Mouse (Mus musculus) liver, embryonic 11.5 days (tissue): ENCODE data around the gene A830018L16Rik. TPM values are rescaled to one million over a fixed set of nuclear protein-coding genes. Genes with fewer than 3 reads are reported as not detected.
"Not testable (repeated sequence)": the region's sequence is repeated elsewhere in the genome, so short reads cannot be mapped to it uniquely, and the experiment has no call there.

Experiments
- ATAC-seq: fragments of 200-750 bp; cut with Nextera tagmentation; replicated peaks from 2 replicates; pipeline ENCODE4 v1.8.0; 2017; ENCODE audit warnings: moderate number of reproducible peaks, mild to moderate bottlenecking, moderate TSS enrichment, moderate library complexity; ENCODE audit not compliant: low FRiP score
- DNase-seq: peaks from one replicate; pipeline ENCODE4 v3.0.0-alpha.2; 2017; ENCODE audit warnings: low spot score
- H3K27ac ChIP-seq: fragments of 300-500 bp; sonication (generic); 2 replicates; pipeline ENCODE4 v1.5.1; 2014; ENCODE audit warnings: mild to moderate bottlenecking, low read depth, low read length, control low read depth
- H3K27me3 ChIP-seq: fragments of 300-500 bp; sonication (generic); replicated peaks from 2 replicates; pipeline ENCODE4 v1.6.1; 2014; ENCODE audit warnings: low read length, mixed read lengths; ENCODE audit not compliant: control insufficient read depth, insufficient read depth
- H3K36me3 ChIP-seq: fragments of 300-500 bp; sonication (generic); 2 replicates; pipeline ENCODE4 v1.6.1; 2014; ENCODE audit warnings: mild to moderate bottlenecking, low read length, moderate library complexity, mixed read lengths; ENCODE audit not compliant: control insufficient read depth, insufficient read depth
- H3K4me1 ChIP-seq: fragments of 300-500 bp; sonication (generic); replicated peaks from 2 replicates; pipeline ENCODE4 v1.6.1; 2014; ENCODE audit warnings: low read length, mixed read lengths; ENCODE audit not compliant: control insufficient read depth, insufficient read depth
- H3K4me2 ChIP-seq: fragments of 300-500 bp; sonication (generic); 2 replicates; pipeline ENCODE4 v1.6.1; 2014; ENCODE audit warnings: mild to moderate bottlenecking, control low read depth, moderate library complexity
- H3K4me3 ChIP-seq: fragments of 300-500 bp; sonication (generic); 2 replicates; pipeline ENCODE4 v1.5.1; 2014; ENCODE audit warnings: low read depth, low read length, control low read depth
- H3K9ac ChIP-seq: fragments of 300-500 bp; sonication (generic); 2 replicates; pipeline ENCODE4 v1.6.1; 2014; ENCODE audit warnings: low read depth, low read length, control low read depth
- H3K9me3 ChIP-seq: fragments of 300-500 bp; sonication (generic); 2 replicates; pipeline ENCODE4 v1.6.1; 2016; ENCODE audit warnings: low read length, inconsistent platforms, mixed read lengths; ENCODE audit not compliant: control insufficient read depth
- WGBS: fragments of 180-500 bp; shearing (Covaris S2); extraction: QIAGEN DNeasy Blood & Tissue Kit; methylation state at CpG from one replicate; pipeline ENCODE4 v1.1.7; 2014; 5-methylcytosine and 5-hydroxymethylcytosine counted together
- polyA plus RNA-seq: library from polyadenylated mRNA; unstranded; fragments of >200 nt; fragmentation: Nextera tagmentation; extraction: Ambion mirVana; gene quantifications from 2 replicates; pipeline ENCODE4 v1.2.1, GENCODE M21; 2014

Gene A830018L16Rik
- polyA plus RNA-seq, 1 experiment from 2014 or later, result 0.22 TPM

DNA sequence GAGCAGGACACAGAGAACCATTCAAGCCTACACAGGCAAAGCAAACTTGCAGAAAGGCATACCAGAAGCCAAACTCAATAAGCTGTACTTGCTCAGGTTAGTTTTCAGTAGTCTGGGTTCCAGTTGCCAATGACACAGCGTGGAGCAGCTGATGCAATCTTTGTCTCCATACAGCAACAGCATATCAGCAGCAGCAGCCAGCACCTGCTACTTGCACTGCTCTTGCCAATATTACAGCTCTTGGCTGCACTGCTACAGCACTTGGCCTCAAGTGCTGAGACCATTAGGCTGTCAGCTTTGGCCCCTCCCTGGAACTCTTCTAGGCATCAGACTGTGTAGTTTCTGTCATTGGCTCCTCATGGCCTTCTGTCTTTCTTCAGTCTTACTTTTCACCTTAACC lies 44.4 kb downstream of the A830018L16Rik start:
- DNase-seq, result no peak

DNA sequence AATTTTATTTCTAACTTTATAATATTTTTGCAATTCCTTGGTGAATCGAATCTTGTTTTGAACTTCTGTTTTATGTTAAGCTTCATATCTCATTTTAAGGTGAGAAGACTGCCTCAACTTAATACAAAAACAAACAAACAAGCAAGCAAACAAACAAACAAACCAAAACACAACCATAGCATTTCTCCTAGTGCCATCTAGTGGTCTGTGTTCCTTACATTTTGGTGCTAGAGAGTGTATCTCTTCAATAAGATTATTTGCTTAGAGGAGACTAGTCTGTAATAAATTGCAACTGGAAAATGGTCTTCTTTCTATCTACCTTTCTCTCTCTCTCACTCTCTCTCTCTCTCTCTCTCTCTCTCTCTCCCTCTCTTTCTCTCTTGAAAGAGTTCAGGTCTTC lies 52.4 kb downstream of the A830018L16Rik start:
- ATAC-seq, result no peak
- no peaks in the 10 kb centered on the region for H3K9me3 ChIP-seq

More for the DNA sequence above, 44.4 kb downstream of the A830018L16Rik start:
- H3K9ac ChIP-seq, result no peak overlapping the region
- no peak overlapping the region for H3K4me2 ChIP-seq
- WGBS, result 80% methylated on average over 1 of the region's 1 CpGs
- H3K27ac ChIP-seq, result no peak overlapping the region
- H3K27me3 ChIP-seq, result no peaks in the 10 kb centered on the region
- H3K9me3 ChIP-seq, result no peaks in the 10 kb centered on the region
- H3K4me3 ChIP-seq, result no peak overlapping the region
- no peak for ATAC-seq
- no peaks in the 10 kb centered on the region for H3K4me1 ChIP-seq
- no peaks in the 10 kb centered on the region for H3K36me3 ChIP-seq

DNA sequence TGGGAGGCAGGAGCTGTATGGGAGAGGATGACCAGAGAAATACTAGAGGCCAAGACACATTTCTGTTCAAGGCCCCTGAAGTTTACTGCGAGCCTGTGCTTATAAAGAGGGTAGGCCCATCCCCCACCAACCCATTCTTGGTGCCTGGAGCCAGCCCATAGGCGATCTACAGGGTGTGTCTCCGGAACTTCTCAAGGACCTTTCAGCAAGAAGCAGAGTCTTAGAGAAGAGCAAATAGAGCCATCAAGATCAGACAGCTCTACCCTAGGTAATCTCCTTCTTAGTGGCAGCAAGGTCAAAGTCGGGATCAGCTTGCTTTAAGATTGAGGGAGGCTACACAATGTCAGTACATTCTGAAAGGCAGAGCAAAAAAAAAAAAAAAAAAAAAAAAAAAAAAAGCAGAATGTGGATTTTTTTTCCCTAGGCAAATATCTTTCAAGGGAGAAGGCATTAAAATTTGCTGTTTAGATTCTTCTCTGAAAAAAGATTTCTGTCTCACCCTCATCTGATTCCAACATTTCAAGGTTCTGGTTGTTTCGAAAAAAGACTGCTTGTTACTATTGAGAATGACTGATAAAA lies 53.2 kb downstream of the A830018L16Rik start:
- 55% methylated on average over 5 of the region's 5 CpGs for WGBS
- H3K4me3 ChIP-seq, result no peak overlapping the region
- H3K9me3 ChIP-seq, result no peaks in the 10 kb centered on the region
- H3K9ac ChIP-seq, result no peak overlapping the region
- no peaks in the 10 kb centered on the region for H3K36me3 ChIP-seq
- H3K27ac ChIP-seq, result no peak overlapping the region
- no peaks in the 10 kb centered on the region for H3K27me3 ChIP-seq
- H3K4me1 ChIP-seq, result no peaks in the 10 kb centered on the region
- no peak for ATAC-seq
- no peak overlapping the region for H3K4me2 ChIP-seq
- DNase-seq, result no peak

More for the DNA sequence above, 52.4 kb downstream of the A830018L16Rik start:
- no peak for DNase-seq
- 51% methylated on average over 1 of the region's 1 CpGs for WGBS
- H3K4me2 ChIP-seq, result no peak overlapping the region
- H3K36me3 ChIP-seq, result no peaks in the 10 kb centered on the region
- H3K4me3 ChIP-seq, result no peak overlapping the region
- H3K27ac ChIP-seq, result no peak overlapping the region
- no peaks in the 10 kb centered on the region for H3K27me3 ChIP-seq
- H3K9ac ChIP-seq, result no peak overlapping the region
- no peaks in the 10 kb centered on the region for H3K4me1 ChIP-seq

DNA sequence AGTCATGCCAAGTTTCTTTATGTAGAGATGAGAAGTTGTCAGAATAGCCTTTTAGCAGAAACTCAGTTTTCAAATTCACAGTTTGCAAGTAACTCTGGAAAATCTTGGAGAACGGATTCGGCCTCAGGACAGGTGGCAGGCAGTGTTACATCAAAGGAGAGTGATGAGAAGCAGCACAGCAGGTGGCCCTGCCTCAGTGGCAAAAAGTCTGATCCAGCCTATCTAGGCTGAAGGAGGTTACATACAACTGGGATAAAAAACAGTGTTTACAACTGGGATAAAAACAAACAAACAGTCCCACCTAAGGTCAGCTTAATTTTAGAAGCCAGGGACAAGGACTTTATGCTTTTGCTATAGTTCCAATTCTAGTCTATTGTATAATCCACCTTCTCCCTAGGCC lies 79.0 kb downstream of the A830018L16Rik start:
- DNase-seq (no peak), ATAC-seq (no peak)
- Histone ChIP-seq H3K4me1 (no peaks in the 10 kb centered on the region), H3K4me2 (no peak overlapping the region), H3K9me3 (no peaks in the 10 kb centered on the region), H3K36me3 (no peaks in the 10 kb centered on the region), H3K27me3 (no peaks in the 10 kb centered on the region), H3K27ac (no peak overlapping the region), H3K9ac (no peak overlapping the region), H3K4me3 (no peak overlapping the region)
- 72% methylated on average over 2 of the region's 2 CpGs for WGBS

DNA sequence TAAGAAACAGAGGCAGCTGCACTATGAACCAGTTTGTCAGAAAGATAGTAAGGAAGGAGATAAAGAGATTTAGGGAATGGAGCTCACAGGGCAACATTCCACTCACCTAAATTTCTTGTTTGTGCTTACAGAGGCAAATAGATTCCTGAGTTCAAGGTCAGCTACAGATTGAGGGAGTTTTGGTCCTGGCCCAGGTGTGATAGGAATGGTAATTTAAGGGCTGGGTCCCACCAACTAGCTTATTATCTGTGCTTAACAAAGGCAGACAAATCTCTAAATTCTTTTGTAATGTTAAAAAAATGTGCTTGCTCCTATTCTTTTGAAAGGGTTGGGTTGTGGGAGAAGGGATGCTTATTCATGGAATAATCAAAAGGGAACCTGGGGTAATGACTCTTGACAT lies 87.7 kb downstream of the A830018L16Rik start:
- H3K9ac ChIP-seq, result no peak overlapping the region
- H3K4me3 ChIP-seq, result no peak overlapping the region
- no peaks in the 10 kb centered on the region for H3K36me3 ChIP-seq
- H3K27ac ChIP-seq, result no peak overlapping the region
- DNase-seq (no peak), ATAC-seq (no peak)
- H3K4me2 ChIP-seq, result no peak overlapping the region
- H3K27me3 ChIP-seq, result no peaks in the 10 kb centered on the region
- H3K4me1 ChIP-seq, result no peaks in the 10 kb centered on the region
- H3K9me3 ChIP-seq, result no peaks in the 10 kb centered on the region

DNA sequence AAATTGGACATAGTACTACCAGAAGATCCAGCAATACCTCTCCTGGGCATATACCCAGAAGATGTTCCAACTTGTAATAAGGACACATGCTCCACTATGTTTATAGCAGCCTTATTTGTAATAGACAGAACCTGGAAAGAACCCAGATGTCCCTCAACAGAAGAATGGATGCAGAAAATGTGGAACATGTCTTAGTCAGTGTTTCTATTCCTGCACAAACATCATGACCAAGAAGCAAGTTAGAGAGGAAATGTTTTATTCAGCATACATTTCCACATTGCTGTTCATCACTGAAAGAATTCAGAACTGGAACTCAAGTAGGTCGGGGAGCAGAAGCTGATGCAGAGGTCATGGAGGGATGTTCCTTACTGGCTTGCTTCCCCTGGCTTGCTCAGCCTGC lies 135.9 kb downstream of the A830018L16Rik start:
- not testable (repeated sequence) for H3K27me3 ChIP-seq, ATAC-seq, H3K4me3 ChIP-seq, H3K4me2 ChIP-seq, H3K27ac ChIP-seq, H3K4me1 ChIP-seq, H3K9me3 ChIP-seq, DNase-seq, H3K36me3 ChIP-seq, H3K9ac ChIP-seq
- 67% methylated on average over 1 of the region's 1 CpGs for WGBS

DNA sequence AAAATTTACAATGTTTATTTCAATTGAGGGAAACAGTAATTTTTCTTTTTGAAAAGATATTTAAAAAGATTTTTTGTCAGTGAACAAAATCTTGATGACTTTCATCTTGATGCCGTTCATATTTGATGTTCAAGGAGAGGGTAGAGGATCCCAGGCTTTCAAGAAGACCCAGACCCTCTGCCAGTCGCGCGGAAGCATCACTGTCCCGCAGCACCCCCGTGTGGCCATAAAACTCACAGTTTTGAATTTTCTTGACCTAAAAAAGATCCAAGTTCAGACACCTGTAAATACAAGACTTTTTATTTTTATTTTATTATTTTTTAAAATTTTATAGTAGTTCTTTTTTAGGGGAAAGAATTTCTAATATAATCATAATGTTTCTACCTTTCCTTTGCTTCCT lies 151.4 kb downstream of the A830018L16Rik start:
- ATAC-seq (no peak), DNase-seq (no peak)
- Histone ChIP-seq H3K36me3 (no peaks in the 10 kb centered on the region), H3K9ac (no peak overlapping the region), H3K27me3 (no peaks in the 10 kb centered on the region), H3K4me2 (no peak overlapping the region), H3K27ac (no peak overlapping the region), H3K4me3 (no peak overlapping the region), H3K9me3 (no peaks in the 10 kb centered on the region), H3K4me1 (no peaks in the 10 kb centered on the region)
- 8% methylated on average over 6 of the region's 6 CpGs for WGBS

DNA sequence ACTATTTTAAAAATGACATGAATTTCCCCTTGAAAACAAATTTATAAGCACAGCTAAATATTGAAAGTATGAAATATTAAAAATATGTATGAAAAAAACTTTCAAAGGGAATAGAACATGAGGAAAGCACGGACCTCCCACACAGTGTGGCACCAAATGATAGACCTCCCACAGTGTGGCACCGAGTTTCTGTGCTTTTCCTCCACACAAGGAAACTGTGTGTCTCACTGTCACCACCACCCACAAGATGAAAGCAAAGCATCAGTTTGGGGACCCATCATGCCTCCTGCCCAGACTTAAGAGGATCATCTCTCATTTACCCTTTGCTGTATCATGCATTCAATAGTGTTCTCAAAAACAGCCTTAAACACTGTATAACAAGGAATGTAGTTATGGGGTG lies 152.8 kb downstream of the A830018L16Rik start:
- 62% methylated on average over 2 of the region's 2 CpGs for WGBS
- no peak for DNase-seq
- Histone ChIP-seq H3K36me3 (no peaks in the 10 kb centered on the region), H3K4me2 (no peak overlapping the region), H3K4me1 (no peaks in the 10 kb centered on the region), H3K27me3 (no peaks in the 10 kb centered on the region), H3K4me3 (no peak overlapping the region), H3K27ac (no peak overlapping the region), H3K9ac (no peak overlapping the region), H3K9me3 (no peaks in the 10 kb centered on the region)
- ATAC-seq, result no peak

DNA sequence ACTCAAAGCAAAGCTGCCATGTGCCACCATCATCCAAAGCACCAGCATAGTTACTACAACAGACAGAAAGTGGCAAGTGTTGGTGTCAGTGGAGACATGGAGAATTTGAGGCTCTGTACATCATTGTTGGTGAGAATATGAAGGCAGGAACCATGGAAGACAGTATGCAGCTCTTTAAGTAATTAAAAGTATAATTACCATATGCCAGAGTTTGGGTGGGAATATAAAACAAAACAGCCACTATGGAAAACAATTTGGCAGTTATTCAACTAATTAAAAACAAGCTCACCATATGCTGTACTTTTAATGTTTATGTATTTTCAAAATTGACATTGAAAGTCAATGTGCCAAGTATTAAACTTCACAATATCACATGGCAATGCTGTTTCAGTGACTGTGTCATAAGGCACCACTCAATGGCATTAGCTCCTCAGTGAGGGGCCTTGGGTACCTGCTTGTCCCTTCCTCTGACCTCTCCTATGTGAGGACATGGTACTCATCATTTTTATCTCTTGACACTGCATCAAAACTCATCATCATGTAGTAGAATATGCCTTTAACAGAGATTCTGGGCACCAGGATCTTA lies 153.5 kb downstream of the A830018L16Rik start:
- Histone ChIP-seq H3K9me3 (no peaks in the 10 kb centered on the region), H3K27ac (no peak overlapping the region), H3K27me3 (no peaks in the 10 kb centered on the region), H3K9ac (no peak overlapping the region), H3K4me2 (no peak overlapping the region), H3K4me1 (no peaks in the 10 kb centered on the region), H3K4me3 (no peak overlapping the region), H3K36me3 (no peaks in the 10 kb centered on the region)
- no peak for ATAC-seq
- no peak for DNase-seq
